Mouse (Mus musculus) heart, embryonic 14.5 days (tissue): ENCODE data around the gene Hmgcs1. TPM values are rescaled to one million over a fixed set of nuclear protein-coding genes. Genes with fewer than 3 reads are reported as not detected.

ENCODE experiments used
- ATAC-seq: fragments of 200-750 bp; cut with Nextera tagmentation; 2 replicates; pipeline ENCODE4 v1.8.0; 2017; ENCODE audit warnings: low read depth, moderate TSS enrichment; ENCODE audit not compliant: insufficient number of reproducible peaks, insufficient read depth, low FRiP score
- H3K27ac ChIP-seq, 2 experiments: fragments of 200-500 bp in 1 of 2; fragments of 300-500 bp in 1 of 2; sonication (generic) in 1 of 2; replicated peaks in 1 of 2; 2 replicates each; pipeline ENCODE4 v1.5.1; 2012 to 2014; ENCODE audit warnings: low read depth in 2 of 2, low read length in 2 of 2, control low read depth in 1 of 2, mild to moderate bottlenecking in 1 of 2, mixed read lengths in 1 of 2; ENCODE audit not compliant: control insufficient read depth in 1 of 2, insufficient read depth in 1 of 2
- H3K27me3 ChIP-seq: fragments of 300-500 bp; sonication (generic); 2 replicates; pipeline ENCODE4 v1.6.1; 2014; ENCODE audit warnings: mild to moderate bottlenecking, low read length, control low read depth; ENCODE audit not compliant: control insufficient read depth, insufficient read depth
- H3K36me3 ChIP-seq: fragments of 300-500 bp; sonication (generic); 2 replicates; pipeline ENCODE4 v1.6.1; 2014; ENCODE audit warnings: mild to moderate bottlenecking, control low read depth, low read length, mixed read lengths; ENCODE audit not compliant: control insufficient read depth, insufficient read depth
- H3K4me1 ChIP-seq, 2 experiments: fragments of 200-500 bp in 1 of 2; fragments of 300-500 bp in 1 of 2; sonication (generic) in 1 of 2; 2 replicates each; pipeline ENCODE4 v1.6.1; 2012 to 2014; ENCODE audit warnings: low read length in 2 of 2, control low read depth in 1 of 2, mixed read lengths in 1 of 2; ENCODE audit not compliant: control insufficient read depth in 2 of 2, insufficient read depth in 2 of 2
- H3K4me2 ChIP-seq: fragments of 300-500 bp; sonication (generic); 2 replicates; pipeline ENCODE4 v1.6.1; 2014; ENCODE audit warnings: mild to moderate bottlenecking, low read length
- H3K4me3 ChIP-seq, 2 experiments: fragments of 200-500 bp in 1 of 2; fragments of 300-500 bp in 1 of 2; sonication (generic) in 1 of 2; 2 replicates each; pipeline ENCODE4 v1.5.1; 2012 to 2014; ENCODE audit warnings: low read length in 2 of 2, mild to moderate bottlenecking in 2 of 2, control low read depth in 1 of 2, low read depth in 1 of 2, moderate library complexity in 1 of 2; ENCODE audit not compliant: control insufficient read depth in 1 of 2, insufficient read depth in 1 of 2
- H3K9ac ChIP-seq: fragments of 300-500 bp; sonication (generic); 2 replicates; pipeline ENCODE4 v1.6.1; 2014; ENCODE audit warnings: mild to moderate bottlenecking, low read length
- H3K9me3 ChIP-seq: fragments of 300-500 bp; sonication (generic); 2 replicates; pipeline ENCODE4 v1.6.1; 2016; ENCODE audit warnings: low read length, control low read depth; ENCODE audit not compliant: control insufficient read depth
- WGBS: fragments of 180-500 bp; shearing (Covaris S2); extraction: QIAGEN DNeasy Blood & Tissue Kit; methylation state at CpG from one replicate; pipeline ENCODE4 v1.1.7; 2014; 5-methylcytosine and 5-hydroxymethylcytosine counted together
- polyA plus RNA-seq: library from polyadenylated mRNA; unstranded; fragments of >200 nt; fragmentation: Nextera tagmentation; extraction: Ambion mirVana; gene quantifications from 2 replicates; pipeline ENCODE4 v1.2.1, GENCODE M21; 2014

Gene Hmgcs1
- polyA plus RNA-seq, 1 experiment from 2014 or later = 76.9 TPM

- Histone ChIP-seq H3K9me3 (no peaks in the 10 kb centered on the region), H3K4me3 (peak overlapping the region in 1 of 2 experiments; percentile 64; a peak in 1 of 4 replicates), H3K27me3 (no peaks in the 10 kb centered on the region), H3K36me3 (no peaks in the 10 kb centered on the region), H3K9ac (no peak overlapping the region), H3K4me2 (peak overlapping the region; percentile 98), H3K27ac (no peak overlapping the region), H3K4me1 (peaks cover 0 to 15% of the 10 kb centered on the region in 2 experiments; a peak in 2 of 4 replicates)
- ATAC-seq = no peak
- 47% methylated on average over 3 of the region's 3 CpGs for WGBS
Measured at GRCm38 (mm10) chr13:119754635-119755020, 64.4 kb downstream of the Hmgcs1 start.

GRCm38 (mm10) chr13:119755141-119755547 lies 65.0 kb downstream of the Hmgcs1 start:
- Histone ChIP-seq H3K36me3 (no peaks in the 10 kb centered on the region; the same call in 1 of the 2 replicates), H3K4me2 (peak overlapping the region; percentile 98), H3K4me1 (peaks cover 0 to 15% of the 10 kb centered on the region in 2 experiments; a peak in 2 of 4 replicates), H3K9ac (peak overlapping the region; percentile 77), H3K27me3 (no peaks in the 10 kb centered on the region), H3K27ac (peak overlapping the region in 1 of 2 experiments; percentile 69; a peak in 2 of 4 replicates), H3K9me3 (no peaks in the 10 kb centered on the region), H3K4me3 (peak overlapping the region; percentile 51 to 64)
- WGBS = 3% methylated on average over 16 of the region's 16 CpGs
- peak; percentile 24; the same call in 1 of the 2 replicates for ATAC-seq

- Histone ChIP-seq H3K9me3 (no peaks in the 10 kb centered on the region), H3K4me1 (peaks cover 0 to 15% of the 10 kb centered on the region in 2 experiments; a peak in 2 of 4 replicates), H3K36me3 (peaks cover 5% of the 10 kb centered on the region), H3K4me3 (peak within 1 kb of the TSS; percentile 51 to 64), H3K27me3 (no peaks in the 10 kb centered on the region), H3K4me2 (peak within 1 kb of the TSS; percentile 98), H3K9ac (peak within 1 kb of the TSS; percentile 77), H3K27ac (peak within 1 kb of the TSS; percentile 27 to 69; a peak in 3 of 4 replicates)
- peak; percentile 94 for ATAC-seq
- 1% methylated on average over 42 of the region's 43 CpGs for WGBS
Measured at GRCm38 (mm10) chr13:119755681-119756471, 65.7 kb downstream of the Hmgcs1 start, which contains the start of gene Nim1k. TSS of gene Nim1k (minus strand) at chr13:119755882.

GRCm38 (mm10) chr13:119756831-119757230 lies 66.7 kb downstream of the Hmgcs1 start:
- H3K4me3 ChIP-seq = no peak overlapping the region
- WGBS = 28% methylated on average over 5 of the region's 5 CpGs

More at GRCm38 (mm10) chr13:119756831-119757230, 66.7 kb downstream of the Hmgcs1 start:
- Histone ChIP-seq H3K4me2 (no peak overlapping the region; the same call in 1 of the 2 replicates), H3K27me3 (no peaks in the 10 kb centered on the region), H3K36me3 (peaks cover 11% of the 10 kb centered on the region), H3K27ac (no peak overlapping the region), H3K9me3 (no peaks in the 10 kb centered on the region), H3K9ac (no peak overlapping the region), H3K4me1 (peaks cover 0 to 15% of the 10 kb centered on the region in 2 experiments; a peak in 2 of 4 replicates)
- no peak for ATAC-seq

Other genes starting within 250 kb of the Hmgcs1 start
- gene 4833420G17Rik, start 227.6 kb upstream of the Hmgcs1 start, polyA plus RNA-seq = 44.4 and 45.3 TPM in 2 replicates
- gene Tmem267, start 202.3 kb upstream of the Hmgcs1 start, polyA plus RNA-seq = 1.7 and 2.4 TPM in 2 replicates
- gene 3110070M22Rik, start 202.0 kb upstream of the Hmgcs1 start, polyA plus RNA-seq = 0.77 and 1.1 TPM in 2 replicates
- not detected in 2 replicates for gene Ccl28, start 66.6 kb upstream of the Hmgcs1 start, polyA plus RNA-seq
- gene Nim1k, start 65.5 kb downstream of the Hmgcs1 start, polyA plus RNA-seq = 0.53 and 0.74 TPM in 2 replicates
- gene Zfp131, start 100.5 kb downstream of the Hmgcs1 start, polyA plus RNA-seq = 23.5 and 28.3 TPM in 2 replicates
- gene AF067063, start 139.8 kb downstream of the Hmgcs1 start, polyA plus RNA-seq = not detected in 2 replicates
- not detected in 2 replicates for gene D13Ertd608e, start 145.6 kb downstream of the Hmgcs1 start, polyA plus RNA-seq
- not detected in 2 replicates for gene Tcstv1, start 204.4 kb downstream of the Hmgcs1 start, polyA plus RNA-seq
- gene Gm21761, start 238.9 kb downstream of the Hmgcs1 start, polyA plus RNA-seq = not detected in 2 replicates